Mouse (Mus musculus): ENCODE measurements around the gene Cx3cr1.

- TF ChIP-seq POLR2A (IDR thresholded peaks at IDR 0.05; ENCODE audit: control insufficient read depth, extremely low read depth, insufficient read depth, low read length, poor library complexity) (no peak), CTCF (IDR thresholded peaks at IDR 0.05; ENCODE audit: borderline replicate concordance, control insufficient read depth, extremely low read depth, insufficient read depth, low read length, poor library complexity) (no peak)
Observed at GRCm38 (mm10) chr9:120113456-120113855, 43.8 kb upstream of the Cx3cr1 start.
